Mouse (Mus musculus): ENCODE measurements around the gene Elavl2. TPM values are rescaled to one million over a fixed set of nuclear protein-coding genes. Genes with fewer than 3 reads are reported as not detected.

Elavl2 gene
- polyA plus RNA-seq (2016; fragmentation: Nextera tagmentation; extraction: Ambion mirVana), result 39.7 and 56.0 TPM in 2 replicates

- 3% methylated on average over 28 of the region's 28 CpGs for WGBS
- DNase-seq (ENCODE audit: low spot score), result peak; percentile 17
- peak within 1 kb of the TSS; percentile 85 for H3K27ac ChIP-seq (replicated peaks)
- peaks cover 10% of the 10 kb centered on the region for H3K4me1 ChIP-seq
- peaks cover 24% of the 10 kb centered on the region for H3K27me3 ChIP-seq (ENCODE audit: low read depth, poor library complexity, severe bottlenecking)
- peak within 1 kb of the TSS; percentile 63 for H3K4me3 ChIP-seq
- no peaks in the 10 kb centered on the region for H3K36me3 ChIP-seq
- no peaks in the 10 kb centered on the region for H3K9me3 ChIP-seq (replicated peaks)
Observed at GRCm38 (mm10) chr4:91400423-91400822, at the start of gene Elavl2. Elavl2 (minus strand) TSS chr4:91400785.

GRCm38 (mm10) chr4:91447887-91448286, 47.3 kb upstream of the Elavl2 start:
- H3K27me3 ChIP-seq (ENCODE audit: low read depth, poor library complexity, severe bottlenecking), result no peaks in the 10 kb centered on the region
- H3K9me3 ChIP-seq (replicated peaks), result no peaks in the 10 kb centered on the region; the same call in 1 of the 2 replicates
- H3K36me3 ChIP-seq, result no peaks in the 10 kb centered on the region
- no peak overlapping the region for H3K4me3 ChIP-seq
- no peak for DNase-seq (ENCODE audit: low spot score)
- H3K4me1 ChIP-seq, result peaks cover 11% of the 10 kb centered on the region; the same call in 1 of the 2 replicates
- WGBS, result 26% methylated on average over 2 of the region's 2 CpGs
- H3K27ac ChIP-seq (replicated peaks), result no peak overlapping the region; the same call in 1 of the 2 replicates

DNA sequence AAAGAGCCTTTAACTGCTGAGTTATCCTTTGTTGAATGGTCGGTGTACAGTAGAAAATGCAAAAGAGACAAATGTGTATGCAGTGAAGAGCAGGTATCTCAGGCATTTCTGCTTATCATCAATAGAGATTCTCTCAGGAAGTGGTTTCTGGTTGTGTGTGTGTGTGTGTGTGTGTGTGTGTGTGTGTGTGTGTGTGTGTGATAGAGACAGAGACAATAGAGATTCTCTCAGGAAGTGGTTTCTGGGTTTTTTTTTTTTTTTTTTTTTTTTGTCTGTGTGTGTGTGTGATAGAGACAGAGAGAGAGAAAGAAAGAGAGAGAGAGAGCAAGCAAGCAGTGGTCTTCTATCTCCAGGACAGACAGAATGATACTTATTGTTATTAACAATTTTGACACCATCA, 15.0 kb upstream of the Elavl2 start:
- DNase-seq (ENCODE audit: low spot score), result no peak
- no peak overlapping the region for H3K27ac ChIP-seq (replicated peaks)
- no peaks in the 10 kb centered on the region for H3K4me1 ChIP-seq
- WGBS, result 97% methylated on average over 1 of the region's 1 CpGs
- no peaks in the 10 kb centered on the region for H3K9me3 ChIP-seq (replicated peaks)
- no peaks in the 10 kb centered on the region for H3K36me3 ChIP-seq
- H3K4me3 ChIP-seq, result no peak overlapping the region
- H3K27me3 ChIP-seq (ENCODE audit: low read depth, poor library complexity, severe bottlenecking), result no peaks in the 10 kb centered on the region

DNA sequence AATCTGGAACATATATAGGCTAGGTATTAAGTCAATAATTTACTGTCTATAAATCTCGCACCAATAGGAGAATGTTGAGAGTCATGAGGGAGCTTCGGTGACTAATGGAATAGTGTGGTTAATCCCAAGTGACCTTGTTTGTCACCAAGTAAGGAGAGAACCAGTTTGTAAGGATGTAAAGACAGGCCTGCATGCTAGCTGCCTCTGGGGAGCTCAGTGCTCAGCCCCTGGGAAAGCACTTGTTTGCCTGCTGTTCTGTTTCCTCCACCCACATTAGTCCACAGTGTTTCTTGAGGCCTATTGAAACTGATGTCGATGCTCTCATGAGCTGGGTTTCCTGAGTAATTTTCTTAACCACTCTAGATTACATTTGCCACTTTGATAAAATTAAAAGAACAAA, 4.5 kb upstream of the Elavl2 start:
- DNase-seq (ENCODE audit: low spot score), result no peak
- Histone ChIP-seq H3K4me3 (no peak overlapping the region), H3K4me1 (peaks cover 4% of the 10 kb centered on the region), H3K9me3 (replicated peaks) (no peaks in the 10 kb centered on the region), H3K27ac (replicated peaks) (no peak overlapping the region), H3K27me3 (ENCODE audit: low read depth, poor library complexity, severe bottlenecking) (peaks cover 17% of the 10 kb centered on the region), H3K36me3 (no peaks in the 10 kb centered on the region)
- WGBS, result 85% methylated on average over 3 of the region's 3 CpGs

DNA sequence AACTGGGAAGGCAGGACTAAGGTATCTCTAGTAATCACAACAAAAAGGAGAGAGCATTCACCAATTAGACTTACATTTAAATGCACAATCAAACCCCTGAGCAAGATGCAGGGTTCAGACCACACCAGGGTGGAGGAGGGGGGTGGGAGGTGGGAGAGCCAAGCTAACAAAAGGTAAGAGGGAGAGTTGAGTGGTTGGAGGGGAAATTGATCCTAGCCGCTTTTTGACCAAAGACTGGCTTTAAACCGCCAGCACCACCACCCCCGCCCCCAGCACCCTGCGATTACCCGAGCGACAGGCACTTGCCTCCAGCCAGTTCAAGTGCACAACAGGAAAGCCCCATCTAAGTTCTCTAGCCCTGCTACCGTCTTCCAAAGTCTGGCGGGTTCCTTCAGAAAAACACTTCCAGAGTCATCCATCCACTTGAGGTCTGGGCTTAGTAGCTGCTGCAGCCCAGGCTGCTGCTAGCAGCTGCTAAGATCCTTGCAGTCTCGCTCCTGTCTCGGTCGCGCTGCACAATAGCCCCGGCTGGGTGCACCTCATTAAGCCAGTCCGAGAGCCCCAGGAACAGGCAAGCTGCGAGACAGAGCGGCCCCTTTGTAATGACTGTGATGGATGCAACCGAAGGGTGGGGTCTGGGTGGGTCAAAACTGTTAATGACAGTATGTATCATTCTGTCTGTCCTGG, 932 bp downstream of the Elavl2 start:
- Histone ChIP-seq H3K36me3 (no peaks in the 10 kb centered on the region), H3K27ac (replicated peaks) (peak overlapping the region; percentile 85), H3K4me3 (peak overlapping the region; percentile 63), H3K27me3 (ENCODE audit: low read depth, poor library complexity, severe bottlenecking) (peaks cover 24% of the 10 kb centered on the region), H3K4me1 (peaks cover 10% of the 10 kb centered on the region), H3K9me3 (replicated peaks) (no peaks in the 10 kb centered on the region)
- peak; percentile 68 for DNase-seq (ENCODE audit: low spot score)
- 0% methylated on average over 17 of the region's 17 CpGs for WGBS

GRCm38 (mm10) chr4:91391987-91392598, 8.5 kb downstream of the Elavl2 start:
- Histone ChIP-seq H3K27ac (replicated peaks) (no peak overlapping the region), H3K36me3 (no peaks in the 10 kb centered on the region), H3K27me3 (ENCODE audit: low read depth, poor library complexity, severe bottlenecking) (no peaks in the 10 kb centered on the region), H3K9me3 (replicated peaks) (no peaks in the 10 kb centered on the region), H3K4me1 (no peaks in the 10 kb centered on the region), H3K4me3 (no peak overlapping the region)
- 75% methylated on average over 5 of the region's 5 CpGs for WGBS
- no peak for DNase-seq (ENCODE audit: low spot score)

GRCm38 (mm10) chr4:91387701-91388100, 12.9 kb downstream of the Elavl2 start:
- 90% methylated on average over 3 of the region's 3 CpGs for WGBS
- no peak for DNase-seq (ENCODE audit: low spot score)
- Histone ChIP-seq H3K36me3 (no peaks in the 10 kb centered on the region), H3K4me1 (no peaks in the 10 kb centered on the region), H3K27me3 (ENCODE audit: low read depth, poor library complexity, severe bottlenecking) (no peaks in the 10 kb centered on the region), H3K4me3 (no peak overlapping the region), H3K27ac (replicated peaks) (no peak overlapping the region), H3K9me3 (replicated peaks) (no peaks in the 10 kb centered on the region)

DNA sequence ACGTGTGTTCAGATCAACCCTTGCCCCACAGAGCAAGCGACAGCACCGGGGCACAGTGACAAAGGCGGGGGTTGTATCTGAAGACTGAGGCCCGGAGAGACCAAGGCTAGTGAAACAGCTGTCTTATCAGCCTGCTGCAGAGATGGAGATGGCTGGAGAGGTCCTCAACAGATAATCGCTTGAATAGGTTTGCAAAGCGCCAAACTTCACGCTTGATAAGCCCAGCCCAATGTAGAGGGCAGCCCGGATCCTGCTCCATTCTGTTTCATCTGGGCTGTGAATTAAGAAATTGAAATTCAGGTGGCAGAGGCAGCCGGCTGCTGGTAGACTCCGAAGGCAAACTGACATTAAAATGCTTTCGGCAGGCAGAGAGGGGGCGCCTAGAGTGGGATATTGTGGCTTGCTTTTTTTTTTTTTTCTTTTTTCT, 19.4 kb downstream of the Elavl2 start:
- no peaks in the 10 kb centered on the region for H3K36me3 ChIP-seq
- peaks cover 38% of the 10 kb centered on the region for H3K4me1 ChIP-seq
- peak; percentile 49 for DNase-seq (ENCODE audit: low spot score)
- no peaks in the 10 kb centered on the region for H3K9me3 ChIP-seq (replicated peaks)
- WGBS, result under 1% methylated on average over 13 of the region's 13 CpGs
- peak overlapping the region; percentile 53 for H3K4me3 ChIP-seq
- peak overlapping the region; percentile 75 for H3K27ac ChIP-seq (replicated peaks)
- peaks cover 30% of the 10 kb centered on the region for H3K27me3 ChIP-seq (ENCODE audit: low read depth, poor library complexity, severe bottlenecking)

- H3K27me3 ChIP-seq (ENCODE audit: low read depth, poor library complexity, severe bottlenecking), result peaks cover 30% of the 10 kb centered on the region
- H3K36me3 ChIP-seq, result no peaks in the 10 kb centered on the region
- H3K27ac ChIP-seq (replicated peaks), result peak overlapping the region; percentile 75
- under 1% methylated on average over 24 of the region's 24 CpGs for WGBS
- DNase-seq (ENCODE audit: low spot score), result no peak
- H3K4me3 ChIP-seq, result peak overlapping the region; percentile 53
- H3K9me3 ChIP-seq (replicated peaks), result no peaks in the 10 kb centered on the region
- peaks cover 38% of the 10 kb centered on the region for H3K4me1 ChIP-seq
Observed at GRCm38 (mm10) chr4:91380341-91381117, 20.1 kb downstream of the Elavl2 start.

GRCm38 (mm10) chr4:91379559-91379958, 21.0 kb downstream of the Elavl2 start:
- under 1% methylated on average over 9 of the region's 9 CpGs for WGBS
- H3K4me3 ChIP-seq, result peak overlapping the region; percentile 53
- peak; percentile 28 for DNase-seq (ENCODE audit: low spot score)

DNA sequence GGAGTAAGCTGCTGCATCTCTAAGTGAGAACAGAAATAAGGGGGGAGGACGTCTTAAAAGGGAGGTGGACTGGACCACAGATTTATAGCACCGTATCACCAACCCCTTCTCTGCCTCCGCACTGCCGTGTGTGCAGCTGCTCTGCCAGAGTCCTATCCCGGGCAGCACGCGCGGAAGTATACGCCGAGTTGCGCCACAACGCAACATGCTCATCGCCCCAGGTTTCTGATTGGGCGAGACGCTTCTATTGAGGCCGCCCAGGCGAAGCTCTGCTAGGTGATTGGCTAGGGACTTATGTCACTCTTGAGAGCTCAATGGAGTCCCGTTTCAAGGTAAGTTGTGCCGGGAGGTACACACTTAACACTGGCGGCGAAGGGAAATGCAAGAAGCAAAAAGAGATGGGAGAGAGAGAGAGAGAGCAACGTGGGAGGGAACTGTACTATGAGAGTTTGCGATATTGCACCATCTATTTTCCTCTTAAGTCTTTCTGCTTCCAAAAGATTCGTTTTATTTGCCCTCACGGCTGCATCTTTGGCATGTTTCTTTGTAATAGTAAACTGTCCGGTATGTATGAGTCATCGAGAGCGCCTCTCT, 24.2 kb downstream of the Elavl2 start:
- peak overlapping the region; percentile 81 for H3K4me3 ChIP-seq
- peaks cover 60% of the 10 kb centered on the region for H3K27me3 ChIP-seq (ENCODE audit: low read depth, poor library complexity, severe bottlenecking)
- WGBS, result under 1% methylated on average over 28 of the region's 28 CpGs
- H3K27ac ChIP-seq (replicated peaks), result peak overlapping the region; percentile 89
- peak; percentile 96 for DNase-seq (ENCODE audit: low spot score)
- no peaks in the 10 kb centered on the region for H3K36me3 ChIP-seq
- H3K4me1 ChIP-seq, result peaks cover 61% of the 10 kb centered on the region
- H3K9me3 ChIP-seq (replicated peaks), result no peaks in the 10 kb centered on the region

More at GRCm38 (mm10) chr4:91379559-91379958, 21.0 kb downstream of the Elavl2 start:
- Histone ChIP-seq H3K27me3 (ENCODE audit: low read depth, poor library complexity, severe bottlenecking) (peaks cover 30% of the 10 kb centered on the region), H3K36me3 (no peaks in the 10 kb centered on the region), H3K27ac (replicated peaks) (no peak overlapping the region; the same call in 1 of the 2 replicates), H3K9me3 (replicated peaks) (no peaks in the 10 kb centered on the region), H3K4me1 (peaks cover 38% of the 10 kb centered on the region)

GRCm38 (mm10) chr4:91375372-91375687, 25.3 kb downstream of the Elavl2 start:
- Histone ChIP-seq H3K4me3 (peak overlapping the region; percentile 81), H3K27me3 (ENCODE audit: low read depth, poor library complexity, severe bottlenecking) (peaks cover 60% of the 10 kb centered on the region), H3K9me3 (replicated peaks) (no peaks in the 10 kb centered on the region), H3K36me3 (no peaks in the 10 kb centered on the region), H3K27ac (replicated peaks) (peak overlapping the region; percentile 89), H3K4me1 (peaks cover 58% of the 10 kb centered on the region)
- WGBS, result under 1% methylated on average over 7 of the region's 7 CpGs
- DNase-seq (ENCODE audit: low spot score), result peak; percentile 55
